In genomic region chr13:44729424-44729971, GRCm38 (mm10) we compare ENCODE assay signal across 8 mouse cellular contexts. TPM values are rescaled to one million over a fixed set of nuclear protein-coding genes. Genes with fewer than 3 reads are reported as not detected.
DNase-seq lines count a peak whose midpoint lies in the region; ATAC-seq and TF ChIP-seq lines count a peak whose summit lies in the region.

Jarid2 (plus strand) TSS chr13:44729474.

- no peak for ATAC-seq in embryonic facial prominence, embryonic 11.5 days (replicated peaks; ENCODE audit: insufficient number of reproducible peaks, low FRiP score, low TSS enrichment, low read depth)
- ATAC-seq in stomach, embryonic 16.5 days (ENCODE audit: insufficient read depth, low FRiP score), result no peak

- H3K4me1 ChIP-seq in embryonic facial prominence, embryonic 11.5 days (ENCODE audit: control insufficient read depth, insufficient read depth, low read length), result no peaks in the 10 kb centered on the region; the same call in 1 of the 2 replicates
- H3K4me1 ChIP-seq in stomach, embryonic 16.5 days (ENCODE audit: control insufficient read depth, insufficient read depth, low read length), result peaks cover 6% of the 10 kb centered on the region; the same call in 1 of the 2 replicates

- H3K36me3 ChIP-seq in embryonic facial prominence, embryonic 11.5 days (replicated peaks; ENCODE audit: control insufficient read depth, insufficient read depth, low read depth, low read length), result no peaks in the 10 kb centered on the region
- no peaks in the 10 kb centered on the region for H3K36me3 ChIP-seq in myocyte (ENCODE audit: control insufficient read depth, insufficient read depth)
- no peaks in the 10 kb centered on the region for H3K36me3 ChIP-seq in stomach, embryonic 16.5 days (ENCODE audit: control insufficient read depth, insufficient read depth, low read length)

- H3K4me3 ChIP-seq in embryonic facial prominence, embryonic 11.5 days (ENCODE audit: low read depth, low read length), result peak within 1 kb of the TSS; percentile 73
- H3K4me3 ChIP-seq in myocyte, result peak within 1 kb of the TSS; percentile 39
- H3K4me3 ChIP-seq in stomach, embryonic 16.5 days (replicated peaks; ENCODE audit: low read length), result peak within 1 kb of the TSS; percentile 84

- peak within 1 kb of the TSS; percentile 73 for H3K27ac ChIP-seq in embryonic facial prominence, embryonic 11.5 days (replicated peaks; ENCODE audit: low read depth, low read length)
- H3K27ac ChIP-seq in stomach, embryonic 16.5 days (ENCODE audit: low read length), result peak within 1 kb of the TSS; percentile 99

- WGBS in embryonic facial prominence, embryonic 11.5 days, result 1% methylated on average over 31 of the region's 31 CpGs
- 3% methylated on average over 28 of the region's 31 CpGs for WGBS in stomach, embryonic 16.5 days

- DNase-seq in 3T3-L1 (ENCODE audit: low read depth, low spot score), result peak; percentile 6
- peak; percentile 69 to 86 for DNase-seq in adrenal gland, adult (ENCODE audit: inconsistent age in 2 of 2, low spot score in 1 of 2)
- peak; percentile 56 for DNase-seq in embryonic facial prominence, embryonic 11.5 days (ENCODE audit: low spot score)
- peak; percentile 37 to 50 for DNase-seq in heart, adult 9 months (ENCODE audit: low spot score in 2 of 2)
- DNase-seq in kidney, adult 9 months, result peak; percentile 53
- peak; percentile 70 for DNase-seq in liver

- no peaks in the 10 kb centered on the region for H3K9me3 ChIP-seq in embryonic facial prominence, embryonic 11.5 days (replicated peaks; ENCODE audit: control insufficient read depth, low read length)
- H3K9me3 ChIP-seq in stomach, embryonic 16.5 days (replicated peaks; ENCODE audit: control insufficient read depth, low read length), result no peaks in the 10 kb centered on the region

- H3K4me2 ChIP-seq in embryonic facial prominence, embryonic 11.5 days (ENCODE audit: low read depth, low read length), result peak within 1 kb of the TSS; percentile 99
- peak within 1 kb of the TSS; percentile 66 for H3K4me2 ChIP-seq in myocyte (ENCODE audit: low read depth)
- H3K4me2 ChIP-seq in stomach, embryonic 16.5 days (ENCODE audit: low read depth, low read length), result peak within 1 kb of the TSS; percentile 94

- no peak for TF ChIP-seq POLR2A in myocyte (IDR thresholded peaks at IDR 0.05; ENCODE audit: insufficient read length, low read depth)

- H3K9ac ChIP-seq in embryonic facial prominence, embryonic 11.5 days (replicated peaks; ENCODE audit: low read length), result peak within 1 kb of the TSS; percentile 89
- H3K9ac ChIP-seq in stomach, embryonic 16.5 days (ENCODE audit: low read length), result peak within 1 kb of the TSS; percentile 95

- H3K27me3 ChIP-seq in embryonic facial prominence, embryonic 11.5 days (ENCODE audit: control insufficient read depth, insufficient read depth, low read length), result no peaks in the 10 kb centered on the region
- no peaks in the 10 kb centered on the region for H3K27me3 ChIP-seq in myocyte (ENCODE audit: control insufficient read depth, insufficient read depth, insufficient read length)
- H3K27me3 ChIP-seq in stomach, embryonic 16.5 days (ENCODE audit: control insufficient read depth, insufficient read depth, low read length), result no peaks in the 10 kb centered on the region

- H3ac ChIP-seq in myocyte (ENCODE audit: control insufficient read depth, insufficient read length), result peak within 1 kb of the TSS; percentile 75

- peaks cover 22% of the 10 kb centered on the region for H3K79me2 ChIP-seq in myocyte (ENCODE audit: control insufficient read depth, insufficient read depth)

TF ChIP-seq in myocyte, 11 proteins besides CTCF, POLR2A, EP300 and RAD21:
- no peak for TF ChIP-seq REST (IDR thresholded peaks at IDR 0.05; ENCODE audit: insufficient read depth, insufficient read length)
- TF ChIP-seq MAX (IDR thresholded peaks at IDR 0.05; ENCODE audit: low read depth), result no peak
- TF ChIP-seq SRF (IDR thresholded peaks at IDR 0.05; ENCODE audit: control insufficient read depth, insufficient read length, low read depth), result no peak
- no peak for TF ChIP-seq MYOG (IDR thresholded peaks at IDR 0.05; ENCODE audit: control insufficient read depth in 1 of 3, insufficient read depth in 1 of 3, insufficient read length in 2 of 3, low read depth in 2 of 3)
- no peak for TF ChIP-seq TCF12 (IDR thresholded peaks at IDR 0.05; ENCODE audit: insufficient read depth, poor library complexity, severe bottlenecking)
- no peak for TF ChIP-seq USF1 (IDR thresholded peaks at IDR 0.05; ENCODE audit: low read depth)
- no peak for TF ChIP-seq TCF3 (IDR thresholded peaks at IDR 0.05; ENCODE audit: insufficient read length, low read depth)
- no peak for TF ChIP-seq CEBPB (IDR thresholded peaks at IDR 0.05; ENCODE audit: insufficient read depth, poor library complexity, severe bottlenecking)
- TF ChIP-seq POLR2AphosphoS2 (IDR thresholded peaks at IDR 0.05; ENCODE audit: insufficient read length, low read depth), result no peak
- TF ChIP-seq E2F4 (IDR thresholded peaks at IDR 0.05; ENCODE audit: insufficient read depth), result no peak
- TF ChIP-seq MYOD1 (IDR thresholded peaks at IDR 0.05; ENCODE audit: control insufficient read depth in 1 of 3, insufficient read length in 2 of 3, low read depth in 2 of 3), result no peak

RNA-seq across cellular contexts. Expression of gene Jarid2, which starts in this region (rescaled TPM):
- 32.9 and 35.8 TPM in 2 replicates for polyA plus RNA-seq in embryonic facial prominence, embryonic 11.5 days (2014; fragmentation: Nextera tagmentation; extraction: Ambion mirVana)
- 3.9 TPM for polyA plus RNA-seq in myocyte (2012; fragmentation: generic; extraction: Trizol)
- 27.6 and 28.4 TPM in 2 replicates for polyA plus RNA-seq in stomach, embryonic 16.5 days (2015; fragmentation: Nextera tagmentation; extraction: Ambion mirVana)

Comparison
In these comparisons a context has a peak if more than half of its experiments do, and no peak if none do; other contexts are left out.
1. DNase-seq: peak in every context shown above with its lines; median percentile 78 in adrenal gland, adult; 70 in liver; 56 in embryonic facial prominence, embryonic 11.5 days; 53 in kidney, adult 9 months; 44 in heart, adult 9 months; 6 in 3T3-L1.